Mouse (Mus musculus) bone marrow, adult 2 months (tissue): Measurements from ENCODE around the gene Mboat2.

Experiments used
- CTCF ChIP-seq: fragments of 200-500 bp; IDR thresholded peaks from 2 replicates; pipeline ENCODE4 v1.5.1; 2011; ENCODE audit warnings: low read length, control low read depth; ENCODE audit not compliant: control insufficient read depth, insufficient read depth
- POLR2A ChIP-seq: fragments of 200-500 bp; IDR thresholded peaks from 2 replicates; pipeline ENCODE4 v1.6.1; 2011; ENCODE audit warnings: low read depth, mild to moderate bottlenecking, control low read depth, low read length, borderline replicate concordance; ENCODE audit not compliant: control insufficient read depth

DNA sequence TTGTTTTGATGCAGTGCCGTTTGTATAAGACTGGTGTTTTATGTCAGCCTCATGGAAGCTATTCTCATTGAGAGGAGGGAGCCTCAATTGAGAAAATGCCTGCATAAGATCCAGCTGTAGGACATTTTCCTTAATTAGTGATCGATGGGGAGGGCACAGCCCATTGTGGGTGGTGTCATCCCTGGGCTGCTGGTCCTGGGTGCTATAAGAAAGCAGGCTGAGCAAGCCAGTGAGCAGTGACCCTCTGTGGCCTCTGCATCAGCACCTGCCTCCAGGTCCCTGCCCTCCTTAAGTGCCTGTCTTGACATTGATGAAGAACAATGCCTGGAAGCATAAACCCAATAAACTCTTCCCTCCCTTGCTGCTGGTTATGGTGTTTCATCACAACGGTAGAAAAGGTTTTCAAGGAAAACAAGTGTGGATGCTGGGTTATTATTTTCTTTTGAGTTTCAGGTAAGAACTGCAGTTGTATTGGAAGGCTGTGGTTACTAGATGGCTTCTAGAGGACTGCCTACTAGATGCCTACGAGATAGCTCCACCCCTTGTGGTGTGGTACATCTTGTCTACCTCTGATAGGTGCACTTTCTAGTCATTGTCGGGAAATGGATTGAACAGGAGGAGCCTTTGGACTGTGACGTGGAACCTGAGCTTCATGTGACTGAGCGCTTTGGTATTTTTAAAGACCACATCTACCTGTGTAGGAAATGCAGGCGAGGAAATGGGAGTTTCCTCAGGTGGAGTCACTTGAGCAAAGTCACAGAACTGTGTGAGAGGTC, 60.2 kb downstream of the Mboat2 start:
- TF ChIP-seq CTCF (no peak), POLR2A (no peak)
